Mouse (Mus musculus) hindbrain, embryonic 11.5 days (tissue): ENCODE data around the gene Rasgrp4. TPM values are rescaled to one million over a fixed set of nuclear protein-coding genes. Genes with fewer than 3 reads are reported as not detected.
A peak's percentile ranks its signal among the peaks of the same experiment; 100 is the strongest.

Experiments
- ATAC-seq: fragments of 200-750 bp; cut with Nextera tagmentation; 2 replicates; pipeline ENCODE4 v1.8.0; 2017; ENCODE audit warnings: mild to moderate bottlenecking, moderate TSS enrichment, moderate library complexity; ENCODE audit not compliant: low FRiP score
- DNase-seq: peaks from one replicate; pipeline ENCODE4 v3.0.0-alpha.2; 2015; ENCODE audit warnings: low spot score
- H3K27ac ChIP-seq: fragments of 300-500 bp; sonication (generic); 2 replicates; pipeline ENCODE4 v1.5.1; 2014; ENCODE audit warnings: mild to moderate bottlenecking, low read depth, low read length
- H3K27me3 ChIP-seq: fragments of 300-500 bp; sonication (generic); 2 replicates; pipeline ENCODE4 v1.6.1; 2014; ENCODE audit warnings: mild to moderate bottlenecking, low read length, moderate library complexity, mixed read lengths; ENCODE audit not compliant: control insufficient read depth, insufficient read depth
- H3K36me3 ChIP-seq: fragments of 300-500 bp; sonication (generic); 2 replicates; pipeline ENCODE4 v1.6.1; 2014; ENCODE audit warnings: mild to moderate bottlenecking, low read length, moderate library complexity, mixed read lengths; ENCODE audit not compliant: control insufficient read depth, insufficient read depth
- H3K4me1 ChIP-seq: fragments of 300-500 bp; sonication (generic); replicated peaks from 2 replicates; pipeline ENCODE4 v1.6.1; 2014; ENCODE audit warnings: low read length, mixed read lengths; ENCODE audit not compliant: control insufficient read depth, insufficient read depth
- H3K4me2 ChIP-seq: fragments of 300-500 bp; sonication (generic); replicated peaks from 2 replicates; pipeline ENCODE4 v1.6.1; 2014; ENCODE audit warnings: mild to moderate bottlenecking, low read depth, low read length
- H3K4me3 ChIP-seq: fragments of 300-500 bp; sonication (generic); 2 replicates; pipeline ENCODE4 v1.5.1; 2014; ENCODE audit warnings: low read depth, low read length
- H3K9ac ChIP-seq: fragments of 300-500 bp; sonication (generic); 2 replicates; pipeline ENCODE4 v1.6.1; 2014; ENCODE audit warnings: low read depth, low read length
- H3K9me3 ChIP-seq: fragments of 300-500 bp; sonication (generic); 2 replicates; pipeline ENCODE4 v1.6.1; 2016; ENCODE audit warnings: low read length; ENCODE audit not compliant: control insufficient read depth
- WGBS: fragments of 180-500 bp; shearing (Covaris S2); extraction: QIAGEN DNeasy Blood & Tissue Kit; methylation state at CpG from one replicate; pipeline ENCODE4 v1.1.7; 2014; 5-methylcytosine and 5-hydroxymethylcytosine counted together
- polyA plus RNA-seq: library from polyadenylated mRNA; unstranded; fragments of >200 nt; fragmentation: Nextera tagmentation; extraction: Ambion mirVana; gene quantifications from 2 replicates; pipeline ENCODE4 v1.2.1, GENCODE M21; 2014

Rasgrp4 gene
- polyA plus RNA-seq, 1 experiment from 2014 or later, result 0.52 TPM

- Histone ChIP-seq H3K36me3 (no peaks in the 10 kb centered on the region), H3K4me1 (no peaks in the 10 kb centered on the region), H3K9me3 (no peaks in the 10 kb centered on the region), H3K27me3 (no peaks in the 10 kb centered on the region), H3K4me2 (no peak overlapping the region), H3K9ac (no peak overlapping the region), H3K4me3 (no peak overlapping the region), H3K27ac (no peak overlapping the region)
- WGBS, result 75% methylated on average over 1 of the region's 1 CpGs
- no peak for DNase-seq
- no peak for ATAC-seq
Measured at GRCm38 (mm10) chr7:29119526-29119925, 15.1 kb upstream of the Rasgrp4 start.

DNA sequence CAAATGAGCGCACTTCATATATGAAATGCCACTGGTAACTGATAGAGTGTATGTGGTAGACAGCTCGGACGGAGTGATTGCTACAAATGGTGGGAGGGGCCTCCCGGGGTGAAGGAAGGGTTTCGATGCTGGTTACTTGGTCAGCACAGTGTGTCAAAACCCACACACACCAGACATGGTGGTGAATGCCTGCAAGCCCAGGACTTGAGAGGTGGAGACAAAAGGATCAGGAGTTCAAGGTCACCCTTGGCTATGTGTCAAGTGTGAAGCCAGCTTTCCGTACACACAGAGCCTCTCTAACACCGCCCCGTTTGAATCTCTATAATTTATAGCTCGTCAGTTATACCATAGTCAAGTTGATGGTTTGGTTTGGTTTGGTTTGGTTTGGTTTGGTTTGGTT, 11.8 kb upstream of the Rasgrp4 start:
- Histone ChIP-seq H3K4me1 (peaks cover 2% of the 10 kb centered on the region; the same call in 1 of the 2 replicates), H3K4me2 (no peak overlapping the region), H3K27me3 (no peaks in the 10 kb centered on the region), H3K4me3 (no peak overlapping the region), H3K9me3 (no peaks in the 10 kb centered on the region), H3K36me3 (no peaks in the 10 kb centered on the region), H3K9ac (no peak overlapping the region), H3K27ac (no peak overlapping the region)
- DNase-seq (no peak), ATAC-seq (no peak)
- 91% methylated on average over 9 of the region's 9 CpGs for WGBS

- ATAC-seq, result no peak
- no peak overlapping the region for H3K27ac ChIP-seq
- DNase-seq, result no peak
- H3K4me1 ChIP-seq, result peaks cover 2% of the 10 kb centered on the region; the same call in 1 of the 2 replicates
- H3K4me3 ChIP-seq, result no peak overlapping the region
- H3K27me3 ChIP-seq, result no peaks in the 10 kb centered on the region
- H3K9me3 ChIP-seq, result no peaks in the 10 kb centered on the region
- no peak overlapping the region for H3K9ac ChIP-seq
- H3K4me2 ChIP-seq, result no peak overlapping the region
- no peaks in the 10 kb centered on the region for H3K36me3 ChIP-seq
- WGBS, result 49% methylated on average over 5 of the region's 5 CpGs
Measured at GRCm38 (mm10) chr7:29123531-29124358, 10.9 kb upstream of the Rasgrp4 start.

DNA sequence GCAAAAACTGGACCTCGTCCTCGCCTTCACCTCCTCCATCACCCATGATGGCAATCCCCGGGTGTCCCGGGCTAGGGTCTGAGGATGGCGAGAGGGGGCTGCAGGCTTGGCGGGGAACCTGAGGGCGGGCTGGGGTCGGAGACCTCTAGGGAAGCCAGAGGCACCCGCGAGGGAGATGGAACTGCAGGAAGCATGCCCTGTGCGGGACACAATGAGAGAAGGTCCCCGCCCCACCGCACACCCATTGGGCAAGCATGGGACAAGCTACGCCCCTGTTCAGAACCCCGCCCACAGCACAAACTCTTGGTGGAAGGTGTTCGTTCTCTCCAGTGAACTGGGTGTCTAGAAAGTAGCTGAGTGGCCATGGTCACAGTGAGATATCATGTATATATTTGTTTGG, 9.7 kb upstream of the Rasgrp4 start, which contains the start of gene Ryr1:
Ryr1 (minus strand) TSS at position 210 of the 400 bp plus-strand sequence.
- Histone ChIP-seq H3K27ac (no peak within 1 kb of the TSS), H3K36me3 (no peaks in the 10 kb centered on the region), H3K4me3 (peak within 1 kb of the TSS; percentile 30), H3K4me2 (peak within 1 kb of the TSS; percentile 71), H3K9me3 (no peaks in the 10 kb centered on the region), H3K9ac (peak within 1 kb of the TSS; percentile 56), H3K4me1 (peaks cover 2% of the 10 kb centered on the region; the same call in 1 of the 2 replicates), H3K27me3 (no peaks in the 10 kb centered on the region)
- under 1% methylated on average over 16 of the region's 16 CpGs for WGBS
- DNase-seq, result peak; percentile 72
- ATAC-seq, result peak; percentile 75; the same call in 1 of the 2 replicates

GRCm38 (mm10) chr7:29126173-29126915, 8.3 kb upstream of the Rasgrp4 start:
- H3K9me3 ChIP-seq, result no peaks in the 10 kb centered on the region
- H3K9ac ChIP-seq, result no peak overlapping the region
- H3K4me2 ChIP-seq, result no peak overlapping the region
- no peaks in the 10 kb centered on the region for H3K36me3 ChIP-seq
- peaks cover 2% of the 10 kb centered on the region; the same call in 1 of the 2 replicates for H3K4me1 ChIP-seq
- H3K27me3 ChIP-seq, result no peaks in the 10 kb centered on the region
- DNase-seq, result peak; percentile 75
- WGBS, result 33% methylated on average over 7 of the region's 7 CpGs
- H3K4me3 ChIP-seq, result no peak overlapping the region
- no peak for ATAC-seq
- H3K27ac ChIP-seq, result no peak overlapping the region

- Histone ChIP-seq H3K4me3 (no peak overlapping the region), H3K4me1 (peaks cover 2% of the 10 kb centered on the region; the same call in 1 of the 2 replicates), H3K9me3 (no peaks in the 10 kb centered on the region), H3K27me3 (no peaks in the 10 kb centered on the region), H3K36me3 (no peaks in the 10 kb centered on the region), H3K27ac (no peak overlapping the region), H3K9ac (no peak overlapping the region), H3K4me2 (no peak overlapping the region)
- ATAC-seq (no peak), DNase-seq (no peak)
- WGBS, result 61% methylated on average over 2 of the region's 2 CpGs
Measured at GRCm38 (mm10) chr7:29128725-29129124, 5.9 kb upstream of the Rasgrp4 start.

DNA sequence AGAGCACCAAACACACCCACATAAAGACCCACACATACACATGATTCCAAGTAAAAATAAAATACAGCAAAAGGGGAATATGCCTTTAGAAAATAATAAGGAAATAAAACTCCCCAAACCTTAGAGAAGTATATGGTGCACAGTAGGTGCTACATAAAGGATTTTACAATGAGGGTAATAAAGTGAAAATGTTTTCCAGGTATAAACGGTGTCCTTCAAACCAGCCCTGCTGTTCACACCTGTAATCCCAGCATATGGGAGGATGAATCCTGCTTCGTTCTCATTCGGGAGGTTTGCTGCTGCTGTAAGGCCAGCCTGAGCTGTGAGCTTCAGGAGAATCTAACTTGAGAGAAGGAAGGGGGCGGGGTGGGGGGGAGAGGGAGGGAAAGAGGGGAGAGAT, 421 bp upstream of the Rasgrp4 start:
- 3% methylated on average over 3 of the region's 4 CpGs for WGBS
- H3K4me1 ChIP-seq, result no peaks in the 10 kb centered on the region
- H3K9ac ChIP-seq, result no peak overlapping the region
- DNase-seq (no peak), ATAC-seq (no peak)
- H3K4me3 ChIP-seq, result no peak overlapping the region
- H3K27ac ChIP-seq, result no peak overlapping the region
- H3K9me3 ChIP-seq, result no peaks in the 10 kb centered on the region
- peaks cover 5% of the 10 kb centered on the region for H3K27me3 ChIP-seq
- peak overlapping the region; percentile 44 for H3K4me2 ChIP-seq
- no peaks in the 10 kb centered on the region for H3K36me3 ChIP-seq

- H3K36me3 ChIP-seq, result no peaks in the 10 kb centered on the region
- H3K4me3 ChIP-seq, result no peak overlapping the region
- H3K4me1 ChIP-seq, result no peaks in the 10 kb centered on the region
- no peak overlapping the region for H3K9ac ChIP-seq
- H3K4me2 ChIP-seq, result no peak overlapping the region
- H3K27ac ChIP-seq, result no peak overlapping the region
- no peaks in the 10 kb centered on the region for H3K9me3 ChIP-seq
- 41% methylated on average over 16 of the region's 16 CpGs for WGBS
- no peak for ATAC-seq
- no peak for DNase-seq
- peaks cover 5% of the 10 kb centered on the region for H3K27me3 ChIP-seq
Measured at GRCm38 (mm10) chr7:29137429-29137828, 2.8 kb downstream of the Rasgrp4 start.
